Mouse (Mus musculus): Measurements from ENCODE around the gene Gpkow. TPM values are rescaled to one million over a fixed set of nuclear protein-coding genes. Genes with fewer than 3 reads are reported as not detected.

Gene Gpkow
- 24.2 TPM for polyA plus RNA-seq (2014; fragmentation: Illumina TruSeq; extraction: RNeasy Lipid Tissue Mini Kit (QIAGEN cat#74804); ENCODE audit: low read depth, low replicate concordance)

DNA sequence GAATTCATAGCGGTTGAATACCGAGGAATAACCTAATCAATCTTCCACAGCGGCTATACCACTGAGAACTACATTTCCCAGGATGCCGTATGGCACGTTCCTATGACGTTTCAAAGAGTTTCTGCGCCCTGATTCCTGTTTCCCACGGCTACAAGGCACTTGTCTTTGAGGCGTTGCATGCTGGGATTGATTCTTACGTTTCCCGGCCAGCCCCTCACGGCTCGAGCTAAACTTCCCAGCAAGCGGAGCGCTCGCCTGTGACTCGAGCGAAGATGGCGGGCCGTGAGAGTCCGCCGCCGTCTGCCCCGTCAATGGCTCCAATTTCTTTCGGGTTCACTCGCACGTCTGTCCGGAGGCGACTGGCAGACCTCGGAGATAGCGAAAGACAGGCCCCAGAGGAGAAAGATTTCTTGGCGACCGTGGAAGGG lies at the start of gene Gpkow:
Gpkow (plus strand) TSS at position 178 of the 428 bp plus-strand sequence.

DNA sequence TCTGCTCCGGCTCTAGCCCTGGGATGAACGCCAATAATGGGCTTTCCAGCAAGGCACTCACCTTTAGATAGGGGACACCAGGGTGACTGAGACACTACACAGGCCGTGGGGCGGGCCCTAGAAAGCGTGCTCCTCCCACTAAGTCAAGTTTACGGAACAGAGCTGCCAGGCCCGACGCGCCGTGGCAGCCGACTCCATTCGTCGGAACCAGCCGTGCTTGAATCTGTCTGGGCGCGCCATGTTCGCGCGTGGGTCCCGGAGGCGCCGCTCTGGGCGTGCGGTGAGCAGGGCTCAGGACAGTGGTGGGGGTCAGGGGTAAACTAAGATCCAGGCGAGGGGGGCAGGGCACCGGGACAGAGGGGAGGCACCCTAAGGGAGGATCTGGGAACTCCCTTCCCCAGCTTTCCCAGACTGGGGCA lies 39.7 kb upstream of the Gpkow start, which contains the start of gene Prickle3:
Prickle3 (plus strand) TSS at position 40 of the 419 bp plus-strand sequence.

DNA sequence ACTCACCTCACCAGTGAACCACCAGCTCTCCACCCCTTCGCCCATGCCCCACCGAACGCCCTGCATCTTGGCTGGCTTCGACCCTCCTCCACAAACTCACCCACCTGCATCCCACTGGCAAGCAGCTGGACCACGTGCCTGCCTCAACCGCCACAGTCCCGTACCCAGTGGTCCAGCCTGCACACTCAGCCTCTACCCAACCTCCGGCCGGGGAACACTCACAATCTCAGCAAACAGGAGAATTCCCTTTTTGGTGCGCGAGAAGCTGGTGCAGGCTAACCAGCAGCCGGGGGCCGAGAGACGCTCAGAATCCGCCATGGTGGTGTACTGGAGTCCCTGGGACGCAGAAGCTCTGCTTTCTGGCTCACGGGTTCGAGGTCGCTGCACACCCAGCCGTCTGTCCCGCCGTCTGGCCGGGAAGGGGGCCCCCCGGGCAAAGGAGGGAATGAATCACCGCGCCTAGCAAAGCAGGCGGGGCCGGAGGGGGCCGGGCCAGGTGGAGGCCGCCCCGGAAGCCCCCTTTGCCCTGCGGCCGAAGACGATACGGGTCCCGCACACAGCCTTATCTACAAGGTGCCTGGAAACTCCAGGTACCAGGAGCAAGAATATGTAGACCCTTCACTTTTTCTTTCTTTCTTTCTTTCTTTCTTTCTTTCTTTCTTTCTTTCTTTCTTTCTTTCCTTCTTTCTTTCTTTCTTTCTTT lies 25.9 kb upstream of the Gpkow start, which contains the start of gene Plp2:
Plp2 (minus strand) TSS at position 470 of the 703 bp plus-strand sequence.

DNA sequence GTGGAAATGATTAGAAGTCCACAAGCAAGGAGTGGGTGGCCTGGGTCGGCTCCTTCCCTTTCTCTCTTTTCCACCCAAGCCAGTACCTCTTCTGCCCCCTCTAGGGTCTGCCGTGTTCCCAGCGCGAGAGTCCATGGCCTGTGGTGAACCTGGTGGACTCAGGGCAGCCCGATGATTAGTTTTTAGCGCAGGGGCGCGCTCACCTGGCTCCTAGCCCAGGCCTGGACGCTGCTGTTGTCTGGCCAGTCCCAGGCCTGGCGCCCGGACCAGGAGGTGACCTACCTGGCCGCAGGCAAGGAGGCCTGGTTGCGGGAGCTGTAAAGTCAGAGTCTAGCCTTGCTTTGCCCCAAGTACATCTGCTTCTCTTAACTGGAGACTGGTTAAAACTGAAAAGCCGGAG lies 16.1 kb upstream of the Gpkow start, which contains the start of gene Magix:
Magix (minus strand) TSS at position 388 of the 400 bp plus-strand sequence.

DNA sequence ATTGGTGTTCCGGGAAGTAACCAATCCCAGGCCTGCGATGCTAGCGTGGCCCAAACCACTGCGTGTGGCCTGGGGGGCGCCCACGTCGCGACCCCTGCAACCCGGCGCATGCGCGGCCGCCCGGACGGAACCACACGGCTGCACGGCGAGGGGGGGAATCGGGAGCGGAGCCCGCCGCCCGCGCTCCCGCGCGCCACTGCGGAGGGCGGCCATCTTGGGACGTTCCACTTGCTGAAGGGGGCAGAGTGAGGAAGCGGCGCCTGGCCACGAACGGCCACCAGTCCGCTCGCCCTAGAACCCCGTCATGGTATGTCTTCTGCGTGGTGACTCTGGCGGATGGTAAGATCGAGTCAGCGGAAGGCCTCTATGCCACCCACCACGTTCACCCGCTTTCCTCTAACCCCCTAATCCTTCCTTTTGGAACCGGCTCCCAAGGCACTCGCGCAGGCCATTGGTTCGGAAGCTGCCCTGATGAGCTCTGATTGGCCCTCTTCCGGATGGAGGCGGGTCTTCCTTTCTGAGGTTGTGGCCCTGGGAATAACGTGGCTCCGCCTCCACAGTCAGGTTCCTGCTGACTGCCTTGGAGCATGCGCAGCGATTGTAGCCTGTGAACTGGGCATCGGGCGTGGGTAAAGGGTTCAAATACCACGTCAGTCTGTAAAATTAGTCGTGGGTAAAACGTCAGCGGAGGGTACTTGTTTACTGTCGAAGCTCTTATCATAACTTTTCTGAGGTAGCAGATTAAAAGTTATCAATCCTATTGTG lies 17.4 kb downstream of the Gpkow start, which contains the start of gene Wdr45:
Wdr45 (plus strand) TSS at position 199 of the 765 bp plus-strand sequence.

DNA sequence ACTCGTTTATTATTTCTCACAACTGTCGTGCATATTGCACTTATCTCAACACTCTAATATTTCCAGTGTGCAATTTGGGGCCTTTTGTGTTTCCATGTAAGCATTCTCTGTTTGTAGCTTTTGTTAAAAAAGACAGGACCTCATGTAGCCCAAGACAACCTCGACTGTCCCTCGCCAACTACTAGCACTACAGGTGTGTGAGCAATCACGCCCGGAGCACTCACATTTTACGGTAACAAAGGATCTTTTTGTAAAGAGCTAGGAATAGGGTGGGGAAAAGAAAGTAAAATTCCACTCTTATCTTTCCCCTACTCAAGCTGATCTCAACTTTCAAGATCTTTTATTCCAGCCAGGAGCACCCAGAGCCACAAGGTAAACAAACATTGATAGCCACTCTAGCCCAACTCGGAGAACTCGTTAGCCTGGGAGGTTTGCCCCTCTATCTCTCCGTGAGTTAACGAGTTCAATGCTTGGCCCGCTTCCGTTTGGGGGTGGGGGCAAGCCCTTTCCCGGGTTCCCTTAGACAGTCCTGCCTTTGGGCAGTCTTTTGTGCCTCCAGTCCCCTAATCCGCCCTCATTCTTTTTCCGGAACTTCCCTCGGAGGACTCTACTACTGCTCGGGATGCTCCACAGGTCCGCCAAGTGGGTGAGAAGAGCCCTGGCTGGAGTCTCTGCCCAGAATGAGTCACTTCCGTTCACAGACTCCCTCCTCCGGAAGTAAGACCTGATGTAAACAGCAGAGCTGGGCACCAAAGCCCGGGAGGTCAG lies 24.8 kb downstream of the Gpkow start, which contains the start of gene Gm45208:
Gm45208 (plus strand) TSS at position 732 of the 768 bp plus-strand sequence.

DNA sequence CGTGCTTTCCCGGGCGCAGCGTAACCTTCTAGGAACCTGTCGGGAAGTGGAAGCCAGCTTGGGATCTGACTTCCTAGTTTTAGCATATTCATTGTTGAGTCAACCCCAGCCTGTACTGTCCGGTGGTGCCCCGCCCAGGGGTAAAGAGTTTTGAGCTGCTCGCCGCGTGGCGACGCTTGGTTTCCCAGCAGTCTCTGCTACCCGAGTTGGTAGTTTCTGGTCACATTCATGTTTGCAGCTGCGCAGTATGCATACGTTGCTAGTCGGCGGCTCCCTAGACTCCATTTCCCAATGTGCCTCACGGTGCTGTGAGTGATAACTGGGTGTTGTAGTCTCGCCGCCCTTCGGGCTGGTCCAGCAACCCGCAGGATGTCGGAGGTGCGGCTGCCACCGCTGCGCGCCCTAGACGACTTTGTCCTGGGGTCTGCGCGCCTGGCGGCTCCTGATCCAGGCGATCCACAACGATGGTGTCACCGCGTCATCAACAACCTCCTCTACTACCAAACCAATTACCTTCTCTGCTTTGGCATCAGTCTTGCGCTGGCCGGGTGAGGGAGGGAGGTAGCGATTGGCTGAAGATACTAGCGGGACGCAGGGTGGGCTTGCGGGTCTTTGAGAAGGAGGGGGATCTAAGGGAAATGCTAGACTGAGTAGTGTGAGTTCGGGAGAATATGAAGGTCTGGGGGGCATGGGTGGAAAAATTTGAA lies 31.4 kb downstream of the Gpkow start, which contains the start of gene Praf2:
Praf2 (plus strand) TSS at position 225 of the 707 bp plus-strand sequence.

DNA sequence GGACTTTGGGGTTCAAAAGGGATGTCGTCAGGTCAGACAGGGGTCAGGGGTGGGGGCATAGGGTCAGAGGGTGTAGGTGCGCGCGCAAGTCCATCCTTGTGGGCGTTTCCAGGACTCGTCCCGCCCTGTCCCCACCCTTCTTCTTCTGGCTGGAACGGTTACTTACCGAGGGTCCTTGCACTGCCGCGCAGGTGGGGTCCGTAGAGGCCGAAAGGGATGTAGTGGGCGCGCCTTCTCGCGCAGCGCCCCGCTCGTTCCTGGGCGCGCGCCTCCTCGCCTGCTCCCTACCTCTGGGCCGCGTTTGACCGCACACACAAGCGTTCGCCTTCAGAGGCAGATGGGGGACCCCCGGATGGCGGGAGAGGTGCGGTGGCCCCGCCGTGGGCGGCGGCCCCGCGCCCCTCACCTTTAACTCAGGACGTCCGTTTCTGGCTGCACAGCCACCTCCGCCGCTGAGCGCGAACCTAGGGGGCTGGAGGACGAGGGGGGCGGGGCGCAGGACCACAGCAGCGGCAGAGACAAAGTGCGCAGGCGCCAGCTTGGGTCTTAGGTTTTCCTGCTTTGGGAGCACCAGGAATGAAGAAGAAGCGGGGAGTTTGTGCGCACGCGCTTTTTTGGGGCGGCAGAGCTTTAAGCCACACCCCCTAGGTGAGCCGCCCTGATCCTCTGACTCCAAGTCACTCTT lies 53.6 kb downstream of the Gpkow start, which contains the start of gene Ccdc120:
Ccdc120 (minus strand) TSS at position 474 of the 685 bp plus-strand sequence.

Other genes with a start within 250 kb of the Gpkow start
- not detected for gene Foxp3, start 123.5 kb upstream of the Gpkow start, polyA plus RNA-seq (2014; fragmentation: Illumina TruSeq; extraction: RNeasy Lipid Tissue Mini Kit (QIAGEN cat#74804); ENCODE audit: low read depth, low replicate concordance)
- gene Ppp1r3f, start 122.8 kb upstream of the Gpkow start, polyA plus RNA-seq (2014; fragmentation: Illumina TruSeq; extraction: RNeasy Lipid Tissue Mini Kit (QIAGEN cat#74804); ENCODE audit: low read depth, low replicate concordance), result 1.3 TPM
- 11.1 TPM for gene Ccdc22, start 91.6 kb upstream of the Gpkow start, polyA plus RNA-seq (2014; fragmentation: Illumina TruSeq; extraction: RNeasy Lipid Tissue Mini Kit (QIAGEN cat#74804); ENCODE audit: low read depth, low replicate concordance)
- gene Cacna1f, start 90.0 kb upstream of the Gpkow start, polyA plus RNA-seq (2014; fragmentation: Illumina TruSeq; extraction: RNeasy Lipid Tissue Mini Kit (QIAGEN cat#74804); ENCODE audit: low read depth, low replicate concordance), result not detected
- 2.5 TPM for gene Syp, start 58.7 kb upstream of the Gpkow start, polyA plus RNA-seq (2014; fragmentation: Illumina TruSeq; extraction: RNeasy Lipid Tissue Mini Kit (QIAGEN cat#74804); ENCODE audit: low read depth, low replicate concordance)
- 21.7 TPM for gene Prickle3, start 39.9 kb upstream of the Gpkow start, polyA plus RNA-seq (2014; fragmentation: Illumina TruSeq; extraction: RNeasy Lipid Tissue Mini Kit (QIAGEN cat#74804); ENCODE audit: low read depth, low replicate concordance)
- 66.5 TPM for gene Plp2, start 25.7 kb upstream of the Gpkow start, polyA plus RNA-seq (2014; fragmentation: Illumina TruSeq; extraction: RNeasy Lipid Tissue Mini Kit (QIAGEN cat#74804); ENCODE audit: low read depth, low replicate concordance)
- gene Magix, start 15.9 kb upstream of the Gpkow start, polyA plus RNA-seq (2014; fragmentation: Illumina TruSeq; extraction: RNeasy Lipid Tissue Mini Kit (QIAGEN cat#74804); ENCODE audit: low read depth, low replicate concordance), result 32.0 TPM
- 54.2 TPM for gene Wdr45, start 17.2 kb downstream of the Gpkow start, polyA plus RNA-seq (2014; fragmentation: Illumina TruSeq; extraction: RNeasy Lipid Tissue Mini Kit (QIAGEN cat#74804); ENCODE audit: low read depth, low replicate concordance)
- gene Gm45208, start 25.1 kb downstream of the Gpkow start, polyA plus RNA-seq (2014; fragmentation: Illumina TruSeq; extraction: RNeasy Lipid Tissue Mini Kit (QIAGEN cat#74804); ENCODE audit: low read depth, low replicate concordance), result not detected
- 8.6 TPM for gene Praf2, start 31.3 kb downstream of the Gpkow start, polyA plus RNA-seq (2014; fragmentation: Illumina TruSeq; extraction: RNeasy Lipid Tissue Mini Kit (QIAGEN cat#74804); ENCODE audit: low read depth, low replicate concordance)
- gene Ccdc120, start 53.8 kb downstream of the Gpkow start, polyA plus RNA-seq (2014; fragmentation: Illumina TruSeq; extraction: RNeasy Lipid Tissue Mini Kit (QIAGEN cat#74804); ENCODE audit: low read depth, low replicate concordance), result 0.60 TPM
- 13.1 TPM for gene Tfe3, start 65.4 kb downstream of the Gpkow start, polyA plus RNA-seq (2014; fragmentation: Illumina TruSeq; extraction: RNeasy Lipid Tissue Mini Kit (QIAGEN cat#74804); ENCODE audit: low read depth, low replicate concordance)
- 40.7 TPM for gene Gripap1, start 92.6 kb downstream of the Gpkow start, polyA plus RNA-seq (2014; fragmentation: Illumina TruSeq; extraction: RNeasy Lipid Tissue Mini Kit (QIAGEN cat#74804); ENCODE audit: low read depth, low replicate concordance)
- 0.71 TPM for gene Kcnd1, start 125.2 kb downstream of the Gpkow start, polyA plus RNA-seq (2014; fragmentation: Illumina TruSeq; extraction: RNeasy Lipid Tissue Mini Kit (QIAGEN cat#74804); ENCODE audit: low read depth, low replicate concordance)
- gene Otud5, start 144.2 kb downstream of the Gpkow start, polyA plus RNA-seq (2014; fragmentation: Illumina TruSeq; extraction: RNeasy Lipid Tissue Mini Kit (QIAGEN cat#74804); ENCODE audit: low read depth, low replicate concordance), result 30.2 TPM
- gene Pim2, start 181.1 kb downstream of the Gpkow start, polyA plus RNA-seq (2014; fragmentation: Illumina TruSeq; extraction: RNeasy Lipid Tissue Mini Kit (QIAGEN cat#74804); ENCODE audit: low read depth, low replicate concordance), result 3.6 TPM
- 21.7 TPM for gene Slc35a2, start 186.9 kb downstream of the Gpkow start, polyA plus RNA-seq (2014; fragmentation: Illumina TruSeq; extraction: RNeasy Lipid Tissue Mini Kit (QIAGEN cat#74804); ENCODE audit: low read depth, low replicate concordance)
- gene Pqbp1, start 202.1 kb downstream of the Gpkow start, polyA plus RNA-seq (2014; fragmentation: Illumina TruSeq; extraction: RNeasy Lipid Tissue Mini Kit (QIAGEN cat#74804); ENCODE audit: low read depth, low replicate concordance), result 41.7 TPM
- 22.8 TPM for gene Timm17b, start 202.2 kb downstream of the Gpkow start, polyA plus RNA-seq (2014; fragmentation: Illumina TruSeq; extraction: RNeasy Lipid Tissue Mini Kit (QIAGEN cat#74804); ENCODE audit: low read depth, low replicate concordance)
- gene Gm10491, start 210.7 kb downstream of the Gpkow start, polyA plus RNA-seq (2014; fragmentation: Illumina TruSeq; extraction: RNeasy Lipid Tissue Mini Kit (QIAGEN cat#74804); ENCODE audit: low read depth, low replicate concordance), result not detected
- gene Gm10490, start 212.4 kb downstream of the Gpkow start, polyA plus RNA-seq (2014; fragmentation: Illumina TruSeq; extraction: RNeasy Lipid Tissue Mini Kit (QIAGEN cat#74804); ENCODE audit: low read depth, low replicate concordance), result not detected
- not detected for gene Pcsk1n, start 222.7 kb downstream of the Gpkow start, polyA plus RNA-seq (2014; fragmentation: Illumina TruSeq; extraction: RNeasy Lipid Tissue Mini Kit (QIAGEN cat#74804); ENCODE audit: low read depth, low replicate concordance)
- not detected for gene Eras, start 231.5 kb downstream of the Gpkow start, polyA plus RNA-seq (2014; fragmentation: Illumina TruSeq; extraction: RNeasy Lipid Tissue Mini Kit (QIAGEN cat#74804); ENCODE audit: low read depth, low replicate concordance)

All from heart, adult 10 weeks (tissue).